Mouse (Mus musculus): ENCODE measurements at regions not wholly inside any gene's neighbourhood (a gene's known extent, or its start where the extent isn't known, plus 50 kb on each side); places are given as distances from the start of the nearest gene placed in this dataset.
"Not testable (repeated sequence)": the region's sequence is repeated elsewhere in the genome, so short reads cannot be mapped to it uniquely, and the experiment has no call there.

- no peaks in the 10 kb centered on the region for H3K9me3 ChIP-seq (ENCODE audit: control insufficient read depth, insufficient read depth, low read depth, low read length)
- TF ChIP-seq MAFK (IDR thresholded peaks at IDR 0.05; ENCODE audit: insufficient read depth, low read depth, low read length) (no peak), CHD2 (IDR thresholded peaks at IDR 0.05; ENCODE audit: low read depth, low read length) (no peak), ZNF384 (IDR thresholded peaks at IDR 0.05; ENCODE audit: low read depth, low read length) (no peak), ZC3H11A (IDR thresholded peaks at IDR 0.05; ENCODE audit: borderline replicate concordance, low read depth, low read length) (no peak), HCFC1 (IDR thresholded peaks at IDR 0.05; ENCODE audit: borderline replicate concordance, insufficient read depth, low read length) (no peak)
- in situ Hi-C loops (cut with MboI; ENCODE audit: low sequenced_read_pairs in 2 of 2, unreplicated experiment in 2 of 2): no loop called here
- H3K9ac ChIP-seq (ENCODE audit: insufficient read depth, low read depth, low read length, poor library complexity, severe bottlenecking): no peak overlapping the region
- H3K36me3 ChIP-seq (ENCODE audit: control insufficient read depth, insufficient read depth, low read length, poor library complexity, severe bottlenecking): no peaks in the 10 kb centered on the region
- H3K4me1 ChIP-seq (ENCODE audit: control insufficient read depth in 2 of 2, insufficient read depth in 2 of 2, low read length in 2 of 2, poor library complexity in 1 of 2): no peaks in the 10 kb centered on the region
- no peak overlapping the region for H3K4me3 ChIP-seq (ENCODE audit: insufficient read depth in 1 of 2, low read depth in 1 of 2, low read length in 2 of 2, poor library complexity in 1 of 2, severe bottlenecking in 1 of 2)
- H3K27ac ChIP-seq (ENCODE audit: insufficient read depth, low read depth, low read length, poor library complexity, severe bottlenecking): no peak overlapping the region
- DNase-seq (ENCODE audit: low read depth, low spot score): no peak
Observed at GRCm38 (mm10) chr8:114001674-114002073, 131.7 kb upstream of the Nudt7 start.

- in situ Hi-C loops (cut with MboI; ENCODE audit: low sequenced_read_pairs in 2 of 2, unreplicated experiment in 2 of 2): no loop called here
Observed at GRCm38 (mm10) chr8:114004436-114004835, 128.9 kb upstream of the Nudt7 start.

GRCm38 (mm10) chr8:114006587-114006986 is 126.8 kb upstream of the Nudt7 start:
- TF ChIP-seq ZNF384 (IDR thresholded peaks at IDR 0.05; ENCODE audit: low read depth, low read length): no peak
- Histone ChIP-seq H3K4me3 (ENCODE audit: insufficient read depth in 1 of 2, low read depth in 1 of 2, low read length in 2 of 2, poor library complexity in 1 of 2, severe bottlenecking in 1 of 2) (no peak overlapping the region), H3K9me3 (ENCODE audit: control insufficient read depth, insufficient read depth, low read depth, low read length) (no peaks in the 10 kb centered on the region), H3K27ac (ENCODE audit: insufficient read depth, low read depth, low read length, poor library complexity, severe bottlenecking) (no peak overlapping the region), H3K36me3 (ENCODE audit: control insufficient read depth, insufficient read depth, low read length, poor library complexity, severe bottlenecking) (no peaks in the 10 kb centered on the region), H3K4me1 (ENCODE audit: control insufficient read depth in 2 of 2, insufficient read depth in 2 of 2, low read length in 2 of 2, poor library complexity in 1 of 2) (no peaks in the 10 kb centered on the region), H3K9ac (ENCODE audit: insufficient read depth, low read depth, low read length, poor library complexity, severe bottlenecking) (no peak overlapping the region)
- in situ Hi-C loops (cut with MboI; ENCODE audit: low sequenced_read_pairs in 2 of 2, unreplicated experiment in 2 of 2): no loop called here
- DNase-seq (ENCODE audit: low read depth, low spot score): no peak

More at GRCm38 (mm10) chr8:114004436-114004835, 128.9 kb upstream of the Nudt7 start:
- no peaks in the 10 kb centered on the region for H3K36me3 ChIP-seq (ENCODE audit: control insufficient read depth, insufficient read depth, low read length, poor library complexity, severe bottlenecking)
- H3K27ac ChIP-seq (ENCODE audit: insufficient read depth, low read depth, low read length, poor library complexity, severe bottlenecking): no peak overlapping the region
- H3K9me3 ChIP-seq (ENCODE audit: control insufficient read depth, insufficient read depth, low read depth, low read length): no peaks in the 10 kb centered on the region
- no peak overlapping the region for H3K4me3 ChIP-seq (ENCODE audit: insufficient read depth in 1 of 2, low read depth in 1 of 2, low read length in 2 of 2, poor library complexity in 1 of 2, severe bottlenecking in 1 of 2)
- H3K9ac ChIP-seq (ENCODE audit: insufficient read depth, low read depth, low read length, poor library complexity, severe bottlenecking): no peak overlapping the region
- TF ChIP-seq ZNF384 (IDR thresholded peaks at IDR 0.05; ENCODE audit: low read depth, low read length): no peak
- no peak for TF ChIP-seq CHD2 (IDR thresholded peaks at IDR 0.05; ENCODE audit: low read depth, low read length)
- no peak for TF ChIP-seq ZC3H11A (IDR thresholded peaks at IDR 0.05; ENCODE audit: borderline replicate concordance, low read depth, low read length)
- TF ChIP-seq HCFC1 (IDR thresholded peaks at IDR 0.05; ENCODE audit: borderline replicate concordance, insufficient read depth, low read length): no peak
- no peak for TF ChIP-seq MAFK (IDR thresholded peaks at IDR 0.05; ENCODE audit: insufficient read depth, low read depth, low read length)
- H3K4me1 ChIP-seq (ENCODE audit: control insufficient read depth in 2 of 2, insufficient read depth in 2 of 2, low read length in 2 of 2, poor library complexity in 1 of 2): no peaks in the 10 kb centered on the region
- no peak for DNase-seq (ENCODE audit: low read depth, low spot score)

GRCm38 (mm10) chr8:114007103-114007502 is 126.3 kb upstream of the Nudt7 start:
- TF ChIP-seq CHD2 (IDR thresholded peaks at IDR 0.05; ENCODE audit: low read depth, low read length): no peak
- TF ChIP-seq HCFC1 (IDR thresholded peaks at IDR 0.05; ENCODE audit: borderline replicate concordance, insufficient read depth, low read length): no peak
- no peak for TF ChIP-seq MAFK (IDR thresholded peaks at IDR 0.05; ENCODE audit: insufficient read depth, low read depth, low read length)
- no peak for TF ChIP-seq ZC3H11A (IDR thresholded peaks at IDR 0.05; ENCODE audit: borderline replicate concordance, low read depth, low read length)
- TF ChIP-seq ZNF384 (IDR thresholded peaks at IDR 0.05; ENCODE audit: low read depth, low read length): no peak
- no peak for DNase-seq (ENCODE audit: low read depth, low spot score)

GRCm38 (mm10) chr8:114018364-114018763 is 115.0 kb upstream of the Nudt7 start:
- in situ Hi-C loops (cut with MboI; ENCODE audit: low sequenced_read_pairs in 2 of 2, unreplicated experiment in 2 of 2): no loop called here
- no peaks in the 10 kb centered on the region for H3K9me3 ChIP-seq (ENCODE audit: control insufficient read depth, insufficient read depth, low read depth, low read length)
- no peaks in the 10 kb centered on the region for H3K4me1 ChIP-seq (ENCODE audit: control insufficient read depth in 2 of 2, insufficient read depth in 2 of 2, low read length in 2 of 2, poor library complexity in 1 of 2)
- no peak overlapping the region for H3K4me3 ChIP-seq (ENCODE audit: insufficient read depth in 1 of 2, low read depth in 1 of 2, low read length in 2 of 2, poor library complexity in 1 of 2, severe bottlenecking in 1 of 2)
- no peak for DNase-seq (ENCODE audit: low read depth, low spot score)
- no peak for TF ChIP-seq ZC3H11A (IDR thresholded peaks at IDR 0.05; ENCODE audit: borderline replicate concordance, low read depth, low read length)
- TF ChIP-seq HCFC1 (IDR thresholded peaks at IDR 0.05; ENCODE audit: borderline replicate concordance, insufficient read depth, low read length): no peak
- TF ChIP-seq MAFK (IDR thresholded peaks at IDR 0.05; ENCODE audit: insufficient read depth, low read depth, low read length): no peak
- TF ChIP-seq CHD2 (IDR thresholded peaks at IDR 0.05; ENCODE audit: low read depth, low read length): no peak
- no peak for TF ChIP-seq ZNF384 (IDR thresholded peaks at IDR 0.05; ENCODE audit: low read depth, low read length)
- no peaks in the 10 kb centered on the region for H3K36me3 ChIP-seq (ENCODE audit: control insufficient read depth, insufficient read depth, low read length, poor library complexity, severe bottlenecking)
- H3K9ac ChIP-seq (ENCODE audit: insufficient read depth, low read depth, low read length, poor library complexity, severe bottlenecking): no peak overlapping the region
- H3K27ac ChIP-seq (ENCODE audit: insufficient read depth, low read depth, low read length, poor library complexity, severe bottlenecking): no peak overlapping the region

More at GRCm38 (mm10) chr8:114007103-114007502, 126.3 kb upstream of the Nudt7 start:
- Histone ChIP-seq H3K4me1 (ENCODE audit: control insufficient read depth in 2 of 2, insufficient read depth in 2 of 2, low read length in 2 of 2, poor library complexity in 1 of 2) (no peaks in the 10 kb centered on the region), H3K9ac (ENCODE audit: insufficient read depth, low read depth, low read length, poor library complexity, severe bottlenecking) (no peak overlapping the region), H3K9me3 (ENCODE audit: control insufficient read depth, insufficient read depth, low read depth, low read length) (no peaks in the 10 kb centered on the region), H3K36me3 (ENCODE audit: control insufficient read depth, insufficient read depth, low read length, poor library complexity, severe bottlenecking) (no peaks in the 10 kb centered on the region), H3K4me3 (ENCODE audit: insufficient read depth in 1 of 2, low read depth in 1 of 2, low read length in 2 of 2, poor library complexity in 1 of 2, severe bottlenecking in 1 of 2) (no peak overlapping the region), H3K27ac (ENCODE audit: insufficient read depth, low read depth, low read length, poor library complexity, severe bottlenecking) (no peak overlapping the region)
- in situ Hi-C loops (cut with MboI; ENCODE audit: low sequenced_read_pairs in 2 of 2, unreplicated experiment in 2 of 2): no loop called here

- in situ Hi-C loops (cut with MboI; ENCODE audit: low sequenced_read_pairs in 2 of 2, unreplicated experiment in 2 of 2); DNase-seq (ENCODE audit: low read depth, low spot score); H3K27ac ChIP-seq (ENCODE audit: insufficient read depth, low read depth, low read length, poor library complexity, severe bottlenecking): not testable (repeated sequence)
Observed at GRCm38 (mm10) chr8:114030141-114030540, 103.2 kb upstream of the Nudt7 start.

More at GRCm38 (mm10) chr8:114030141-114030540, 103.2 kb upstream of the Nudt7 start:
- not testable (repeated sequence) for H3K4me3 ChIP-seq (ENCODE audit: insufficient read depth in 1 of 2, low read depth in 1 of 2, low read length in 2 of 2, poor library complexity in 1 of 2, severe bottlenecking in 1 of 2); H3K36me3 ChIP-seq (ENCODE audit: control insufficient read depth, insufficient read depth, low read length, poor library complexity, severe bottlenecking); H3K9me3 ChIP-seq (ENCODE audit: control insufficient read depth, insufficient read depth, low read depth, low read length); H3K9ac ChIP-seq (ENCODE audit: insufficient read depth, low read depth, low read length, poor library complexity, severe bottlenecking); H3K4me1 ChIP-seq (ENCODE audit: control insufficient read depth in 2 of 2, insufficient read depth in 2 of 2, low read length in 2 of 2, poor library complexity in 1 of 2)

All from ES-E14 (cell line).